Mouse (Mus musculus): ENCODE data around the gene Uqcrh. TPM values are rescaled to one million over a fixed set of nuclear protein-coding genes. Genes with fewer than 3 reads are reported as not detected.

The Uqcrh gene
- polyA plus RNA-seq, 1 experiment from 2014 or later = 535 TPM

Other genes starting within 250 kb of the Uqcrh start
- gene Mob3c, start 247.0 kb downstream of the Uqcrh start, polyA plus RNA-seq (2015; fragmentation: Nextera tagmentation; extraction: Ambion mirVana) = 8.1 and 8.4 TPM in 2 replicates
- 25.3 and 30.3 TPM in 2 replicates for gene Mknk1, start 235.9 kb downstream of the Uqcrh start, polyA plus RNA-seq (2015; fragmentation: Nextera tagmentation; extraction: Ambion mirVana)
- 0.12 and 0.19 TPM in 2 replicates for gene Kncn, start 190.7 kb downstream of the Uqcrh start, polyA plus RNA-seq (2015; fragmentation: Nextera tagmentation; extraction: Ambion mirVana)
- 1.2 and 1.3 TPM in 2 replicates for gene 6430628N08Rik, start 184.4 kb downstream of the Uqcrh start, polyA plus RNA-seq (2015; fragmentation: Nextera tagmentation; extraction: Ambion mirVana)
- gene Dmbx1, start 135.1 kb downstream of the Uqcrh start, polyA plus RNA-seq (2015; fragmentation: Nextera tagmentation; extraction: Ambion mirVana) = 1.2 and 2.1 TPM in 2 replicates
- gene Faah, start 57.1 kb downstream of the Uqcrh start, polyA plus RNA-seq (2015; fragmentation: Nextera tagmentation; extraction: Ambion mirVana) = 18.9 and 22.8 TPM in 2 replicates
- 13.1 and 13.5 TPM in 2 replicates for gene Nsun4, start 21.2 kb downstream of the Uqcrh start, polyA plus RNA-seq (2015; fragmentation: Nextera tagmentation; extraction: Ambion mirVana)
- 70.9 and 73.3 TPM in 2 replicates for gene Lrrc41, start 198 bp upstream of the Uqcrh start, polyA plus RNA-seq (2015; fragmentation: Nextera tagmentation; extraction: Ambion mirVana)
- gene Rad54l, start 48.6 kb upstream of the Uqcrh start, polyA plus RNA-seq (2015; fragmentation: Nextera tagmentation; extraction: Ambion mirVana) = 5.6 and 11.5 TPM in 2 replicates
- gene Pomgnt1, start 48.8 kb upstream of the Uqcrh start, polyA plus RNA-seq (2015; fragmentation: Nextera tagmentation; extraction: Ambion mirVana) = 66.9 and 67.2 TPM in 2 replicates
- 2.6 and 2.7 TPM in 2 replicates for gene Lurap1, start 76.3 kb upstream of the Uqcrh start, polyA plus RNA-seq (2015; fragmentation: Nextera tagmentation; extraction: Ambion mirVana)
- 0.27 and 5.8 TPM in 2 replicates for gene Tspan1, start 92.5 kb upstream of the Uqcrh start, polyA plus RNA-seq (2015; fragmentation: Nextera tagmentation; extraction: Ambion mirVana)
- gene 1700042G07Rik, start 98.3 kb upstream of the Uqcrh start, polyA plus RNA-seq (2015; fragmentation: Nextera tagmentation; extraction: Ambion mirVana) = not detected in 2 replicates
- gene Gm49337, start 98.3 kb upstream of the Uqcrh start, polyA plus RNA-seq (2015; fragmentation: Nextera tagmentation; extraction: Ambion mirVana) = not detected in 2 replicates
- gene Pik3r3, start 146.5 kb upstream of the Uqcrh start, polyA plus RNA-seq (2015; fragmentation: Nextera tagmentation; extraction: Ambion mirVana) = 43.1 and 52.6 TPM in 2 replicates